Mouse (Mus musculus): ENCODE data around the gene Chl1. TPM values are rescaled to one million over a fixed set of nuclear protein-coding genes. Genes with fewer than 3 reads are reported as not detected.

The Chl1 gene
- total and polyA plus RNA-seq, 2 experiments from 2014 or later, result 3.2 TPM; not detected in 1

GRCm38 (mm10) chr6:103543753-103544152, 33.4 kb downstream of the Chl1 start:
- Histone ChIP-seq H3K36me3 (replicated peaks; ENCODE audit: control insufficient read depth, insufficient read depth, low read length) (no peaks in the 10 kb centered on the region), H3K4me3 (ENCODE audit: low read depth, low read length) (no peak overlapping the region), H3K27me3 (ENCODE audit: control insufficient read depth, insufficient read depth, low read length) (no peaks in the 10 kb centered on the region), H3K4me2 (ENCODE audit: low read depth, low read length) (no peak overlapping the region), H3K9ac (replicated peaks; ENCODE audit: low read depth, low read length) (no peak overlapping the region), H3K27ac (ENCODE audit: low read depth) (no peak overlapping the region), H3K9me3 (replicated peaks; ENCODE audit: control insufficient read depth, low read length) (no peaks in the 10 kb centered on the region), H3K4me1 (ENCODE audit: control insufficient read depth, insufficient read depth) (no peaks in the 10 kb centered on the region)
- no peak for DNase-seq (ENCODE audit: low spot score)
- 76% methylated on average over 1 of the region's 1 CpGs for WGBS
- no peak for ATAC-seq (ENCODE audit: insufficient read depth, low read depth)
- TF ChIP-seq EP300 (IDR thresholded peaks at IDR 0.05; ENCODE audit: low read depth) (no peak), CTCF (IDR thresholded peaks at IDR 0.05; ENCODE audit: low read depth) (no peak)

GRCm38 (mm10) chr6:103546314-103546713, 35.9 kb downstream of the Chl1 start:
- Histone ChIP-seq H3K9ac (replicated peaks; ENCODE audit: low read depth, low read length) (no peak overlapping the region), H3K4me1 (ENCODE audit: control insufficient read depth, insufficient read depth) (no peaks in the 10 kb centered on the region), H3K27ac (ENCODE audit: low read depth) (no peak overlapping the region), H3K36me3 (replicated peaks; ENCODE audit: control insufficient read depth, insufficient read depth, low read length) (no peaks in the 10 kb centered on the region), H3K27me3 (ENCODE audit: control insufficient read depth, insufficient read depth, low read length) (no peaks in the 10 kb centered on the region), H3K4me3 (ENCODE audit: low read depth, low read length) (no peak overlapping the region), H3K9me3 (replicated peaks; ENCODE audit: control insufficient read depth, low read length) (no peaks in the 10 kb centered on the region), H3K4me2 (ENCODE audit: low read depth, low read length) (no peak overlapping the region)
- WGBS, result 63% methylated on average over 3 of the region's 3 CpGs
- TF ChIP-seq EP300 (IDR thresholded peaks at IDR 0.05; ENCODE audit: low read depth), result no peak
- no peak for TF ChIP-seq CTCF (IDR thresholded peaks at IDR 0.05; ENCODE audit: low read depth)
- DNase-seq (ENCODE audit: low spot score), result no peak
- no peak for ATAC-seq (ENCODE audit: insufficient read depth, low read depth)

GRCm38 (mm10) chr6:103549929-103550328, 39.5 kb downstream of the Chl1 start:
- Histone ChIP-seq H3K9ac (replicated peaks; ENCODE audit: low read depth, low read length) (no peak overlapping the region), H3K27me3 (ENCODE audit: control insufficient read depth, insufficient read depth, low read length) (no peaks in the 10 kb centered on the region), H3K4me2 (ENCODE audit: low read depth, low read length) (no peak overlapping the region), H3K9me3 (replicated peaks; ENCODE audit: control insufficient read depth, low read length) (no peaks in the 10 kb centered on the region), H3K36me3 (replicated peaks; ENCODE audit: control insufficient read depth, insufficient read depth, low read length) (no peaks in the 10 kb centered on the region), H3K27ac (ENCODE audit: low read depth) (no peak overlapping the region), H3K4me1 (ENCODE audit: control insufficient read depth, insufficient read depth) (no peaks in the 10 kb centered on the region), H3K4me3 (ENCODE audit: low read depth, low read length) (no peak overlapping the region)
- 60% methylated on average over 4 of the region's 4 CpGs for WGBS
- DNase-seq (ENCODE audit: low spot score), result no peak
- ATAC-seq (ENCODE audit: insufficient read depth, low read depth), result no peak
- TF ChIP-seq EP300 (IDR thresholded peaks at IDR 0.05; ENCODE audit: low read depth), result no peak
- TF ChIP-seq CTCF (IDR thresholded peaks at IDR 0.05; ENCODE audit: low read depth), result no peak

- Histone ChIP-seq H3K4me3 (ENCODE audit: low read depth, low read length) (no peak overlapping the region), H3K4me2 (ENCODE audit: low read depth, low read length) (no peak overlapping the region), H3K9ac (replicated peaks; ENCODE audit: low read depth, low read length) (no peak overlapping the region), H3K9me3 (replicated peaks; ENCODE audit: control insufficient read depth, low read length) (no peaks in the 10 kb centered on the region), H3K36me3 (replicated peaks; ENCODE audit: control insufficient read depth, insufficient read depth, low read length) (no peaks in the 10 kb centered on the region), H3K27me3 (ENCODE audit: control insufficient read depth, insufficient read depth, low read length) (no peaks in the 10 kb centered on the region), H3K27ac (ENCODE audit: low read depth) (no peak overlapping the region), H3K4me1 (ENCODE audit: control insufficient read depth, insufficient read depth) (peaks cover 3% of the 10 kb centered on the region; the same call in 1 of the 2 replicates)
- WGBS, result 53% methylated on average over 5 of the region's 5 CpGs
- TF ChIP-seq EP300 (IDR thresholded peaks at IDR 0.05; ENCODE audit: low read depth) (no peak), CTCF (IDR thresholded peaks at IDR 0.05; ENCODE audit: low read depth) (no peak)
- ATAC-seq (ENCODE audit: insufficient read depth, low read depth), result no peak
- no peak for DNase-seq (ENCODE audit: low spot score)
These were observed 47.9 kb downstream of the Chl1 start for GRCm38 (mm10) chr6:103558037-103558893.

GRCm38 (mm10) chr6:103558894-103559225, 48.5 kb downstream of the Chl1 start:
- DNase-seq (ENCODE audit: low spot score) (peak; percentile 7), ATAC-seq (ENCODE audit: insufficient read depth, low read depth) (no peak)
- Histone ChIP-seq H3K4me2 (ENCODE audit: low read depth, low read length) (no peak overlapping the region), H3K36me3 (replicated peaks; ENCODE audit: control insufficient read depth, insufficient read depth, low read length) (no peaks in the 10 kb centered on the region), H3K27ac (ENCODE audit: low read depth) (no peak overlapping the region), H3K9ac (replicated peaks; ENCODE audit: low read depth, low read length) (no peak overlapping the region), H3K9me3 (replicated peaks; ENCODE audit: control insufficient read depth, low read length) (no peaks in the 10 kb centered on the region), H3K4me1 (ENCODE audit: control insufficient read depth, insufficient read depth) (peaks cover 3% of the 10 kb centered on the region; the same call in 1 of the 2 replicates), H3K27me3 (ENCODE audit: control insufficient read depth, insufficient read depth, low read length) (no peaks in the 10 kb centered on the region), H3K4me3 (ENCODE audit: low read depth, low read length) (no peak overlapping the region)
- 18% methylated on average over 3 of the region's 3 CpGs for WGBS
- TF ChIP-seq EP300 (IDR thresholded peaks at IDR 0.05; ENCODE audit: low read depth) (no peak), CTCF (IDR thresholded peaks at IDR 0.05; ENCODE audit: low read depth) (no peak)
